Mouse (Mus musculus): Measurements from ENCODE around the gene Polr2c. TPM values are rescaled to one million over a fixed set of nuclear protein-coding genes. Genes with fewer than 3 reads are reported as not detected.
A peak's percentile ranks its signal among the peaks of the same experiment; 100 is the strongest.

The Polr2c gene
- total RNA-seq, 2 experiments from 2014 or later: 40.3 to 46.4 TPM

- 0 out of 2 replicates have a peak, but pooled peaks have one; percentile 1 for ATAC-seq (ENCODE audit: poor library complexity, severe bottlenecking)
These were observed 18.6 kb downstream of the Polr2c start for GRCm38 (mm10) chr8:94875871-94876150.

- ATAC-seq (ENCODE audit: poor library complexity, severe bottlenecking): peak; percentile 83
These were observed 19.0 kb downstream of the Polr2c start, which contains the start of gene Dok4 for GRCm38 (mm10) chr8:94876197-94876730. Gene Dok4 (minus strand): TSS chr8:94876330.

- ATAC-seq (ENCODE audit: poor library complexity, severe bottlenecking): no peak
These were observed 19.6 kb downstream of the Polr2c start for GRCm38 (mm10) chr8:94876820-94877219.

DNA sequence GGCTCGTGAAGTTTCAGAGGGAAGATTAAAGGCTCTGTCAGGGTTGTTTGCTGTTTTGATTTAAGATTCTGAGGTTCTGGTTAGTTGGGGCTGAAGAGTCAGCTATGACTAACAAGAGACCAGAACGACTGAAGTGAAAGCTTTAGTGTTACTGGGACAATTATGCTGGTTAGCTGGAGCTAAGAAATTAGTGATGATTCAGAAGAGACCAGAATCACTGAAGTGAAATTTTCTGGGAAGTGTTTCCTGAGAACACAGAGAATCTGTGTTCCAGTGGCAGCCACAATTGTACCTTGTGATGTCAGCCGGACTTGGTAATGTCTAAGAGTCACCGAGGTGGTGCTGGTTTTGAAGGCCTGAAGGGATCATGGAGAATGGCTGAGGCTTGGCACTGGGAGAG is 23.5 kb downstream of the Polr2c start:
- ATAC-seq (ENCODE audit: poor library complexity, severe bottlenecking): no peak

GRCm38 (mm10) chr8:94888383-94889036 is 31.3 kb downstream of the Polr2c start:
- peak; percentile 15; the same call in 1 of the 2 replicates for ATAC-seq (ENCODE audit: poor library complexity, severe bottlenecking)

GRCm38 (mm10) chr8:94892917-94893316 is 35.7 kb downstream of the Polr2c start:
- ATAC-seq (ENCODE audit: poor library complexity, severe bottlenecking): no peak

GRCm38 (mm10) chr8:94899262-94899661 is 42.0 kb downstream of the Polr2c start:
- peak; percentile 49 for ATAC-seq (ENCODE audit: poor library complexity, severe bottlenecking)

DNA sequence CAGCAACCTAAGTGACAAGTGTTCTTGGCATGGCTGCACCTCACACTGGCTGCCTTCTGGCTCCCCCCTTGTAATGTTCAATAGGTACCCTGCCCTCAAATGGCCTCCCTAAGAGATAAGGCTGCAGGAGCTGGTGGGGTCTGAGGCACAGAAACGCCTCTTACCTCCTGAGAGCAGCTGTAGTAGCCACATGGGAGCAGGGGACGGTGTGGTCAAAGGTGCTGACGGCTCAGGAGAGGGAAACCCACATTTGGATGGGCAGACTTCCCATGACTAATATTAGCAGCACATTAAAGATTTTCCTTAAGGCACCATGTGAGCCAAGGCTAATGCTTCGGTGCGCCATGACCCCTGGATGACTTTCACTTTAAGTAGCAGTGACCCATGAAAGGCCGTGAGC is 43.4 kb downstream of the Polr2c start:
- ATAC-seq (ENCODE audit: poor library complexity, severe bottlenecking): no peak

GRCm38 (mm10) chr8:94901031-94901430 is 43.8 kb downstream of the Polr2c start:
- no peak for ATAC-seq (ENCODE audit: poor library complexity, severe bottlenecking)

GRCm38 (mm10) chr8:94903709-94904108 is 46.5 kb downstream of the Polr2c start:
- no peak for ATAC-seq (ENCODE audit: poor library complexity, severe bottlenecking)

DNA sequence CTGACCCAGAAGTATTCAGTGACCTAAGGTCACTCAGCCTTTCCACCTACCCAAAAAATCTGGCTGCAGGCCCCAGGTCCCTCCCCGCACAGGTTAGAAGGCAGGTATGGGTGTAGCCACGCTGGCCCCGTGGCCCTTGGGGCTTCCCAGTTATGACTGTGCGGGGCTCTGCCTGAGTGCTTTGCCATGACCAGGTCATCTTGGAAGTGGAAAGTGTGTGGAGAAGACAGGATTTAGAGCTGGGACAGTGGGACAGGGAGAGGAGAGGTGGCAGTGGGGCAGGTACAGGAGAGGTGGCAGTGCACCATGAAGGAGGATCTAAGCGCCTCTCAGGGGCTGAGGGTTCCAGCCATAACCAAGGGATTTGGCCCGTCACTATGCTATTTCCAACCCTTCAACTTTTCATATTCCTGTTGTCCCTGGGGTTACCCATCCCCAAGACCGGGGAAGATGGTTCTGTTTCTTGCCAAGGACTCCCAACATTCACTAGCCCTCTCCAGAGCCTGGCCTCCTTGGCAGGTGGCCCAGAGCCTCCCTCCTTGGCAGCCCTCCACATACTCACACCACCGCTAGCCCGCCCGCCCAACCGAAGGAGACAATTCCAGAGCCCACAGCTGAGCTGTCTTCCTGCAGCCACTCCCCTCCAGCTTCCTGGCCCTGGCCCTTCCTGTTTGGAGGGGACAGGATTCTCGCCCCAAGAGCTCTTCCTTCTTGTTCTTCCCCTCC is 47.4 kb downstream of the Polr2c start:
- ATAC-seq (ENCODE audit: poor library complexity, severe bottlenecking): no peak

DNA sequence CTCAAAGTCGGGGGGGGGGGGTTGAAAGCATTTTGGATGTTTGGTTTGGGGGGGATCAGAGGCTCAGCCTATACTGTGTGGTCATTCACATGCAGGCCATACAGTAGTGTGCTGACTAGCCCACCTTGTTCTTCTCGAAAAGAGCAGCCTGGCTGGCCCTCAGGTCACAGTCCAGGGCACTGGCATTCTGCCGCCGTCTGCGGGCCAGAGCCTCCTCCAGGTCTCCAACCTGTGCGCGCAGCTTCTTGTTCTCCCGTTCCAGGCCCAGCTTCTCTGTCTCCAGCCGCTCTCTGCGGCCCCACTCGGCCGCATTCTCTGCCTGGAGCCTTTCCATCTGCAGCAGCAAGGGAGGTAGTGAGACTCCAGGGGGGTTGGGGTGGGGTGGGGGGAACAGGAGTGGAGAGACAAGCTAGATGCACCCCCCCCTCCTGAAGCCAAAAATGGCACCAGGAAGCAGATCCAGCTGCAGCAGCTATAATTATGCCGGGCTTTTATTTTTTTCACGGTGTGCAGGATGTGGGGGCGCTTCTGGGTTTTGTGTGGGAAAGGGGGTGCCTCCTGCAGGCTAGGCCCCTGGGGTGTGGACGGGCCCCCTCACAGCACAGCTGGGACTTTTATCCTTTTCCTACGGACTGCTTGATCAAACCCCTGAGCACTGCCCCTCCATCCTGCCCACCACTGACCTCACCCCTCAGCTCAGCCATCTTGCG is 50.5 kb downstream of the Polr2c start:
- ATAC-seq (ENCODE audit: poor library complexity, severe bottlenecking): no peak

- peak; percentile 84 for ATAC-seq (ENCODE audit: poor library complexity, severe bottlenecking)
These were observed 51.6 kb downstream of the Polr2c start for GRCm38 (mm10) chr8:94908847-94909246.

- ATAC-seq (ENCODE audit: poor library complexity, severe bottlenecking): no peak
These were observed 55.9 kb downstream of the Polr2c start for GRCm38 (mm10) chr8:94913061-94913660.

- ATAC-seq (ENCODE audit: poor library complexity, severe bottlenecking): no peak
These were observed 57.0 kb downstream of the Polr2c start for GRCm38 (mm10) chr8:94914256-94914655.

DNA sequence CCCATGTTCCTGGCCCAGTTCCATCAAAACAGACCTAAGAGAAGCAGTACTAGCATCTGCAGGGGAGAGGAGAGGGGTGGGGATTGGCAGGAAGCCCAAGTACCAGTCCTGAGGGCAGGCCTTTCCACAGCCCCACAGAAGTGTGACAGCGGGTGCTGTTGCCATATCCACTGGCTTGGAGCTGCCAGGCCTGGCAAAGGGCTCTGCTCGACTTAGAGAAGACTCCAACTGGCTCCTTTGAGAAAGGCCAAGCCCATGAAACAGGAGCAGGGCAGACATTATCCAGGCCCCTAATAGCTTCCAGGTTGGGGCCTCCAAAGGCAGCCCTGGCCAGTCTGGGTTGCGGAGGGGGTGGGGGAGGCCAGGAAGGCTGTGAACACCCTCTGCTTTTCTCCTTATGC is 57.5 kb downstream of the Polr2c start:
- no peak for ATAC-seq (ENCODE audit: poor library complexity, severe bottlenecking)

DNA sequence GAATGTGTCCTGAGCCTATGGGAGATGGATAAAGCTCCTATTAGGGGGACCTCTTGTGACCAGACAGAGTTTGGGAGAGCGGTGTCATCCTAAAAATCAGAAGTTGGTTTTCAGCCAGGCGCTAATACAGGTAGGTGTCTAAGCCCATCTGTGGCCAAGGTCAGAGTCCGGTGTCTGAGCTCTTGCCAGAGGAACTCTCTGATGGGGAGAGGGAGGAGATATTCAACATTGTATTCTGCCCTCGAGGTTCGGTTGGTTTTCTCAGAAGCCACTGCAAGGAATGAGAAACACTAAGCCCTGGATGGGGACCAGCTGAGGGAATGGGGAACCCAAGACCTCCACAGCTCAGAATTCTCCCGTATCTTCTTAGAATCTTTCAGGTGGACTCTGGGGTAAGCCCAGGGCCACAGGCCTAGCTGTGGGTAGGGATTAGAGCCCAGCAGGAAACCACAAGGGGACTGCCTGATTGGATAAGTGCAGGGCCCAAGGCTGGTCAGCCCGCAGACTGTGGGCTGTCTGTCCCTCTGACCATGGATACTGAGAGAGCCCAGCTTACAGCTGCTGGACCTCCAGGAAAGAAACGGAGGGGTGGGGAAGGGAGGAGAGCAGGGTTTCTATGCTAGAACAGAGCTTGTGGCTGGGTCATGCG is 59.2 kb downstream of the Polr2c start:
- no peak for ATAC-seq (ENCODE audit: poor library complexity, severe bottlenecking)

DNA sequence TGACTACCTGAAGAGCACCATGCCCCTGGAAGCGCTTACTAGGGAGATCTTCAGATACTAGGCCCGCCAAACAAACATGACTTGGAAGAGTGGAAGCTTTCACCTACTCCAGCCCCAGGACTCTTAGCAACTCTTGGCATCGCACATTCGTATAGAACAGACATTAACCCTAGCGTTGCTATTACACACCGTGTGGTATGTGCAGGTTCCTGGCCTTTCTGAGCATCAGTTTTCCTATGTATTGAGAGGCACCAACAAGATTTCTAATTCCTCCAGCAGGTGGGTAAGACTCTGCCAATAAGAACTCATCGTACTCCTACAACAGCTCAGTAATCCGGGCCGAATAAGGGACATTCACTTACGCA is 59.7 kb downstream of the Polr2c start:
- ATAC-seq (ENCODE audit: poor library complexity, severe bottlenecking): no peak

DNA sequence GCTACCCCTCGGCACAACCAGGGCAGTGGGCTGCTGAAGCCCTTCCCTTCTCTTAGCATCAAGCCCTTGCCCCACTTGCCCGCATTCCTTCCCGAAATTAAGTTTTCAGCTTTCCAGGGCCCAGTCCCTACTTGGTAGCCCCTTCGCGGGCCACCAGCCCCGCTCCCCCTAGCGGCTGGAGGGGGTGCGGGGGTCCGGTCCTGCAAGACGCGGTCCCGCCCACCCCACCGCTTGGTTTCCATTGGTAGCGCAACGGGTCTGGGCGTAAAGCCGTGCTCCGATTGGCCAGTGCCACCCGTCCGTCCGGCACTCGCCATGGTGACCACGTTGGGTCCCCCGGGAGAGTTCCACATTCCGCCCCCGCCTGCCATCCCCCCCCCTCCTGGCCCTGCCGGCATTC is 60.1 kb downstream of the Polr2c start:
- peak; percentile 90 for ATAC-seq (ENCODE audit: poor library complexity, severe bottlenecking)

DNA sequence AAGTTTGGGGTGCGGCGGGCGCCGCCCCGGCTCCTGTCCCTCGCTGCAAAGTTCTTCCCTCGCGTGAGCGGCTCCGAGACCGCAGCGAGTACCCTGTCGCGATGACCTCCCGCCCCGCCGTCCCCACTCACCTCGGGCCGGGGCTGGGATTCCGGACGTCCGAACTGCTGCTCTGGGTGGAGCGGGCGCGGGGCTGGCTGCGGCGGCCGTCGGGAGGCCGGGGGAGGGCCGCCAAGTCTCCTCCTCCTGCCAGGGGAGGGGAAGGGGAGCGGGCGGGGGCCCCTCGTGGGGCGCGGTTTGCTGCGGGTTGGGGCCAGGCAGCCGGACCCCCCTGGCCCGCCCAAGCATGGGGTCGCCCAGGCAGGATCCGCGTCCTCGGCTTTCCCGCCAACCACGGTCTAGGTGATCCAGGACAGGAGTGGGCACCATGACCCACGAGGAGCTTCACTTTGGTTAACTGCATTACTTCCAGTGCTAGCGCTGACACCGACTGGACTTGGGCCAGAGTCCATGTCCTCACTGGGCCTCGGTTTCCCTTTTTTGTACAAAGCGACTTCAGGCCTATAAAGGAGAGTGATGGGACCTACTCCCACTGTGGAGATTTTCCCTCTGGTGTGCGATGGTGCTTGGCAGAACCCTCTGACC is 60.7 kb downstream of the Polr2c start, which contains the start of gene Ccdc102a:
Gene Ccdc102a (minus strand): TSS at position 248 of the 645 bp plus-strand sequence.
- no peak for ATAC-seq (ENCODE audit: poor library complexity, severe bottlenecking)
